Mouse (Mus musculus) gastrocnemius, adult 2 months (tissue): ENCODE results near the gene Fam114a1. TPM values are rescaled to one million over a fixed set of nuclear protein-coding genes. Genes with fewer than 3 reads are reported as not detected.

Experiments
- DNase-seq: peaks from one replicate; pipeline ENCODE4 v3.0.0; 2022
- H3K27ac ChIP-seq: fragments of 200-600 bp; 2 replicates; pipeline ENCODE4 v1.8.1; 2022; ENCODE audit warnings: mild to moderate bottlenecking
- H3K4me3 ChIP-seq: fragments of 200-600 bp; 2 replicates; pipeline ENCODE4 v1.8.1; 2022; ENCODE audit warnings: mild to moderate bottlenecking, moderate library complexity
- CTCF ChIP-seq: fragments of 200-600 bp; IDR thresholded peaks from 2 replicates; pipeline ENCODE4 v1.8.1; 2022; ENCODE audit warnings: antibody characterized with exemption, mild to moderate bottlenecking, moderate library complexity
- intact Hi-C: fragments of 180-260 bp; cut with DNase I; formaldehyde crosslinking; loops from one replicate; pipeline ENCODE4 v1.15.1; 2025
- total RNA-seq, 2 experiments: library from RNA; stranded (reverse); gene quantifications; 2 replicates each; pipeline ENCODE4 v1.2.3; 2021

Gene Fam114a1
- total RNA-seq, 2 experiments from 2014 or later, result 7.6 to 14.1 TPM

DNA sequence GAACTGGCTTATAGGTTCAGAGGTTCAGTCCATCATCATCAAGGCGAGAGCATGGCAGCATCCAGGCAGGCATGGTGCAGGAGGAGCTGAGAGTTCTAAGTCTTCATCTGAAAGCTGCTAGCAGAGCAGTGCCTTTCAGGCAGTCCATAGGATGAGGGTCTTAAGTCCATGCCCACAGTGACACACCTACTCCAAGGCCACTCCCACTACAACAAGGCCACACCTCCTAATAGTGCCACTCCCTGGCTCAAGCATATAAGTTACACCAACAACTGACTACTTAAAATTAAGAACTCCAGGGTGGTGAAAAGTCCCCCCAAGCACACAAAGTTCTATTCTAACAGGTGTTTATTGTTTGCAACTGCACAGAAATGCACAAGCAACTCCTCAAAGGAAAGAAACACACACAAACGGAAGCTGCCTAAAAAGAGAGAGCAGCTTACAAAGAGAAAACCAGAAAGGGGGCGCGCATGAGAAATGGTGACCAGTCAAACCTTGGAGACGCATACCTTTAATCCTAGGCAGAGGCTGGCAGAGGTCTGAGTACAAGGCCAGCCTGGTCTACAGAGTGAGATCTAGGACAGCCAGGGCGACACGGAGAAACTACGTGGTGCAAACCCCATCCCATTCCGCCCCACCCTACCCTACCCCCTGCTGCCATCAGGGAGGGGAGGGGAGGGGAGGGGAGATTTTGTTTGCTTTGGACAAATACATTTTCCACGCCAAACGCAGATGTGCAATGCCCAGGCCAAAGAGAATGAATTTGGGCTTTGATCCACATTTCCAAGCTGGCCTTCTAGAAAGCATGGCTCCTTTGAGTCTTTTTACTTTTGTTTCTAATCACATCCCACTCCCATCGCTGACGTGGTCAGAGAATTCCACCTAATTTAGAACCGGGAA, 660 bp upstream of the Fam114a1 start:
- Histone ChIP-seq H3K27ac (peak overlapping the region; percentile 96), H3K4me3 (peak overlapping the region; percentile 95)
- intact Hi-C loops, result no loop called here
- no peak for TF ChIP-seq CTCF
- DNase-seq, result peak; percentile 40

- H3K4me3 ChIP-seq, result no peak overlapping the region
- no peak for DNase-seq
- intact Hi-C loops, result no loop called here
- TF ChIP-seq CTCF, result no peak
- no peak overlapping the region for H3K27ac ChIP-seq
These were observed 5.2 kb downstream of the Fam114a1 start for GRCm38 (mm10) chr5:64975121-64975520.

DNA sequence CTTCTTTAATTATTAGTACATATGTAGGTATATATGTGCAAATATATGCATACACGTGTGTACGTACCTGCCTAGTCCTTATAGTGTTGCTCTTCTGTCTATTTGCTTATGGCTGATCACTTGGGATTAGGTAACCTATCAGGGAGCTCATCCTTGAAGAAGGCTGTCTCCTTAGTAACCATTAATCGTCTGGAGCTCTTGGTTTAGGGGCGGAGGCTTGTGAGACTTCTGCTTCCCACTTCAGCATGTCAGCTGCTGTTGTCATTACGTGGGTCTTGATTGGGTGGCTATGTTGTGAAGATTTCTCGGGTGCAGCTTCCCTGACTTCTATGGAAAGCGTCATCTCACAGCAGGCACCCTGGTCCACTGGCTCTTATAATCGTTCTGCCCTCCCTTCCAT, 7.3 kb downstream of the Fam114a1 start:
- DNase-seq, result no peak
- Histone ChIP-seq H3K27ac (no peak overlapping the region), H3K4me3 (no peak overlapping the region)
- no peak for TF ChIP-seq CTCF
- intact Hi-C loops, result no loop called here

DNA sequence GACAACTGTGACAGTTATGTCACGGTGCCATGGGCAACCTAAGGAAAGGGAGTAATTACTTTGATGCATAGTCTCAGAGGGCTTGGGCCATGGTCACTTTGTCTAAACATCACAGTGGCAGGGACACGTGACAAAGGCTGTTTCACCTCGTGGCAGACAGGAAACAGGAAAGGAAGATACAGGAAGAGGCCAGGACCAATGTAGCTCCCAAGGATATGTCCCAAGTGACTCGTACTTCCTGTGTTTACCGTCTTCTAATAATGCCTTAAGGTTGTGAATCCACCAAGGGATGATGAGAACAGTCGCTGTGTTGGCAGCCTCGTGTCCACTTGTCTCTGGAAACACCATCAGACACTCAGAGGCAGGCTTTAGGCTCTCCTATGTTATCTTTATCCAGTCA, 16.1 kb downstream of the Fam114a1 start:
- H3K27ac ChIP-seq, result peak overlapping the region; percentile 20
- intact Hi-C loops, result no loop called here
- no peak for TF ChIP-seq CTCF
- no peak overlapping the region for H3K4me3 ChIP-seq
- no peak for DNase-seq

DNA sequence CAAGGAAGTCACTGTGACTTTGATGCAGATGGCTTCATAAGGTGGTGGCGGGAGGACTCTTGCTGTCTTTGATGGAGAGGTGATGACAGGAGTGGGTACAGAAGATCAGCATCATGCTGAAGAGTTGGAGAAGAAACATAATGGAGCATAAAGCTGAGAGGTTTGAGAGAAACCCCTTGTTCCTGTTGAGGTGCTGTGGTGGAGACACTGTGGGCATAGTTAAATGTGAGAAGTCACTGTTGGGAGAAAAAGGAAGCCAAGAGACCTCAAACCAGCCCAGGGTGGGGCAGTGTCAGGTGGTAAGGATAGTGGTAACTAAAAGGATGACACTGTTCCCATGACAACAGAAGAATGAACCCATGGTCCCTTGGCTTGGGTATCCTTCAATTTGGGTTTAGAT, 20.1 kb downstream of the Fam114a1 start:
- TF ChIP-seq CTCF, result no peak
- no peak for DNase-seq
- Histone ChIP-seq H3K4me3 (no peak overlapping the region), H3K27ac (no peak overlapping the region)
- intact Hi-C loops, result no loop called here

- peak; percentile 18; the same call in 1 of the 2 replicates for TF ChIP-seq CTCF
- Histone ChIP-seq H3K4me3 (no peak overlapping the region), H3K27ac (no peak overlapping the region)
- intact Hi-C loops, result no loop called here
- peak; percentile 23 for DNase-seq
These were observed 22.7 kb downstream of the Fam114a1 start for GRCm38 (mm10) chr5:64992540-64992939.

- Histone ChIP-seq H3K27ac (no peak overlapping the region), H3K4me3 (no peak overlapping the region)
- TF ChIP-seq CTCF, result no peak
- DNase-seq, result no peak
- intact Hi-C loops, result no loop called here
These were observed 25.5 kb downstream of the Fam114a1 start for GRCm38 (mm10) chr5:64995408-64995807.

- Histone ChIP-seq H3K27ac (peak overlapping the region; percentile 38), H3K4me3 (no peak overlapping the region)
- intact Hi-C loops, result loop anchor here (1.0 to 2.0 kb wide), 2 partner anchors 210 to 240 kb away; no protein-coding TSS in a partner anchor
- no peak for DNase-seq
- peak; percentile 78 for TF ChIP-seq CTCF
These were observed 33.3 kb downstream of the Fam114a1 start for GRCm38 (mm10) chr5:65002940-65003824.

DNA sequence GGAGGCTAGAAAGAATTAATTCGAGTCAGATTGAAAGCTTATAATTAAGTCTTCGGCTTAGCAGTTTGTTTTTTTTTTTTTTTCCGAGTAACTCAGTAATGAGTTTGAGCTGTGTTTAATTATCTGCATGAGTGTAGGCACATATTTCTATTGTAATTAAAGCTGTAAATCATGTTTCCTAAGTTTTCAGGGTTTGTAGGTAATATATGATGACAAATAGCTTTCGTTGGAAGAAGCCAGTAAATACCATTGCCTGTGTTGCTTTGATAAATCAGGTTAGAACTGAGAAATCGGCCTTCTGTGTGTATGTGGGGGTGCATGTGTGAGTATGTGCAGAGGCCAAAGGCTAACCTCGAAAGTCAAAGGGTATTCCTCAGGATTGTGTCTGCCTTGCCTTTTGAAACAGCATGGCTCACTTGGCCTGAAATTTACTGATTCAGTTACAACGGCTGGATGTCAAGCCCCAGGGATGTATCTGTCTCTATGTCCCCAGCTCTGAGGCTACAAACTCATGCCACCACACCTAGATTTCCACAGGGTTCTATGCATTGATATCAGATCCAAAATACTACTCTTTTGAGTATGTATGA, 34.2 kb downstream of the Fam114a1 start:
- H3K4me3 ChIP-seq, result no peak overlapping the region
- intact Hi-C loops, result loop anchor here (1.0 to 2.0 kb wide), 2 partner anchors 209 to 239 kb away; no protein-coding TSS in a partner anchor
- TF ChIP-seq CTCF, result no peak
- H3K27ac ChIP-seq, result peak overlapping the region; percentile 38; the same call in 1 of the 2 replicates
- no peak for DNase-seq

- H3K4me3 ChIP-seq, result no peak overlapping the region
- TF ChIP-seq CTCF, result no peak
- intact Hi-C loops, result no loop called here
- no peak overlapping the region for H3K27ac ChIP-seq
- no peak for DNase-seq
These were observed 35.4 kb downstream of the Fam114a1 start for GRCm38 (mm10) chr5:65005251-65005650.

GRCm38 (mm10) chr5:65006011-65006491, 36.2 kb downstream of the Fam114a1 start:
- DNase-seq, result no peak
- H3K27ac ChIP-seq, result peak overlapping the region; percentile 41
- TF ChIP-seq CTCF, result no peak
- intact Hi-C loops, result no loop called here
- no peak overlapping the region for H3K4me3 ChIP-seq

- DNase-seq, result no peak
- Histone ChIP-seq H3K27ac (no peak overlapping the region), H3K4me3 (no peak overlapping the region)
- TF ChIP-seq CTCF, result no peak
- intact Hi-C loops, result no loop called here
These were observed 42.2 kb downstream of the Fam114a1 start for GRCm38 (mm10) chr5:65011901-65012573.
